Mouse (Mus musculus) embryonic fibroblast, embryonic 13.5 days (primary cell): ENCODE data around the gene Cyp2j12.

Experiments used
- CTCF ChIP-seq: IDR thresholded peaks from 2 replicates; pipeline ENCODE4 v1.5.1; 2011; ENCODE audit warnings: mild to moderate bottlenecking, control low read depth, low read length, moderate library complexity, borderline replicate concordance; ENCODE audit not compliant: insufficient read depth
- POLR2A ChIP-seq: IDR thresholded peaks from 2 replicates; pipeline ENCODE4 v1.6.1; 2011; ENCODE audit warnings: low read depth, mild to moderate bottlenecking, control low read depth, low read length, moderate library complexity

DNA sequence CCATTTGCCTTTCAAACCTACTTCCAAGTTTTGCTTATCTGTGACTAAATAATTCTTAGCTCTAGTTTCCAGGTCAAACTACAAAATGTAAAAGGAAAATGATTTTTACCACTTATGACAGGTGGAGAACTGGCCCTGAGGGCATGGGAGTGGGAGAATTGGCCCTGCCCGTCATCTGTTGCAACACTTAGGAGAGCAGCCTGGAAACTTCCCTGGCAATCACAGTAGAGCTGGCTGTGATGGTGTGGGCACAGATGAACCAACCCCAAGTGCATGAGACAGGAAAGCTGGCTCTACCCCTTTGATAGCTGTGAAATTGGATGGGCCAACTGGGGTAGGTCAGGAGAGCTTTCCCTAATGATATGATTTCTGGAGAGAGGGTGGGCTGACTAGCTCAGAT lies 21.9 kb upstream of the Cyp2j12 start:
- TF ChIP-seq CTCF: no peak
- TF ChIP-seq POLR2A: no peak
